Mouse (Mus musculus) myocyte (in vitro differentiated cells): Measurements from ENCODE around the gene Rnf224. TPM values are rescaled to one million over a fixed set of nuclear protein-coding genes. Genes with fewer than 3 reads are reported as not detected.

ENCODE experiments used
- H3K27me3 ChIP-seq: one replicate; pipeline ENCODE4 v1.6.1; 2011; ENCODE audit not compliant: control insufficient read depth, insufficient read depth, insufficient read length
- H3K36me3 ChIP-seq: one replicate; pipeline ENCODE4 v1.6.1; 2011; ENCODE audit not compliant: control insufficient read depth, insufficient read depth
- H3K4me2 ChIP-seq: one replicate; pipeline ENCODE4 v1.6.1; 2011; ENCODE audit warnings: low read depth, control low read depth
- H3K4me3 ChIP-seq: one replicate; pipeline ENCODE4 v1.5.1; 2011; ENCODE audit warnings: mild to moderate bottlenecking, control low read depth, moderate library complexity
- H3K79me2 ChIP-seq: one replicate; pipeline ENCODE4 v1.6.1; 2011; ENCODE audit not compliant: control insufficient read depth, insufficient read depth
- H3ac ChIP-seq: one replicate; pipeline ENCODE4 v1.6.1; 2011; ENCODE audit not compliant: control insufficient read depth, insufficient read length
- CEBPB ChIP-seq: IDR thresholded peaks from 2 replicates; pipeline ENCODE4 v1.6.1; 2011; ENCODE audit warnings: mild to moderate bottlenecking, moderate library complexity; ENCODE audit not compliant: poor library complexity, insufficient read depth, severe bottlenecking
- E2F4 ChIP-seq: IDR thresholded peaks from one replicate; pipeline ENCODE4 v1.6.1; 2011; ENCODE audit warnings: mild to moderate bottlenecking, control low read depth, moderate library complexity; ENCODE audit not compliant: insufficient read depth
- MAX ChIP-seq: IDR thresholded peaks from one replicate; pipeline ENCODE4 v1.6.1; 2011; ENCODE audit warnings: low read depth, mild to moderate bottlenecking, control low read depth
- MYOD1 ChIP-seq, 3 experiments: IDR thresholded peaks; one replicate each; pipeline ENCODE4 v1.6.1; 2011; ENCODE audit warnings: control low read depth in 2 of 3, low read depth in 2 of 3, mild to moderate bottlenecking in 2 of 3, moderate library complexity in 1 of 3; ENCODE audit not compliant: insufficient read length in 2 of 3, control insufficient read depth in 1 of 3
- MYOG ChIP-seq, 3 experiments: IDR thresholded peaks; one replicate each; pipeline ENCODE4 v1.6.1; 2011; ENCODE audit warnings: control low read depth in 2 of 3, low read depth in 2 of 3, mild to moderate bottlenecking in 2 of 3; ENCODE audit not compliant: insufficient read length in 2 of 3, control insufficient read depth in 1 of 3, insufficient read depth in 1 of 3
- POLR2A ChIP-seq: IDR thresholded peaks from one replicate; pipeline ENCODE4 v1.6.1; 2011; ENCODE audit warnings: low read depth, mild to moderate bottlenecking, control low read depth, moderate library complexity; ENCODE audit not compliant: insufficient read length
- POLR2AphosphoS2 ChIP-seq: IDR thresholded peaks from one replicate; pipeline ENCODE4 v1.6.1; 2011; ENCODE audit warnings: low read depth, control low read depth; ENCODE audit not compliant: insufficient read length
- REST ChIP-seq: IDR thresholded peaks from one replicate; pipeline ENCODE4 v1.6.1; 2011; ENCODE audit warnings: mild to moderate bottlenecking, control low read depth, moderate library complexity; ENCODE audit not compliant: insufficient read depth, insufficient read length
- SRF ChIP-seq: IDR thresholded peaks from one replicate; pipeline ENCODE4 v1.6.1; 2011; ENCODE audit warnings: low read depth; ENCODE audit not compliant: control insufficient read depth, insufficient read length
- TCF12 ChIP-seq: IDR thresholded peaks from one replicate; pipeline ENCODE4 v1.6.1; 2011; ENCODE audit warnings: mild to moderate bottlenecking, control low read depth; ENCODE audit not compliant: poor library complexity, insufficient read depth, severe bottlenecking
- TCF3 ChIP-seq: IDR thresholded peaks from one replicate; pipeline ENCODE4 v1.6.1; 2011; ENCODE audit warnings: low read depth, control low read depth; ENCODE audit not compliant: insufficient read length
- USF1 ChIP-seq: IDR thresholded peaks from one replicate; pipeline ENCODE4 v1.6.1; 2011; ENCODE audit warnings: low read depth, mild to moderate bottlenecking, control low read depth, moderate library complexity
- polyA plus RNA-seq: library from polyadenylated mRNA; unstranded; fragments of >200 nt; fragmentation: generic; extraction: Trizol; gene quantifications from one replicate; pipeline ENCODE4 v1.2.1, GENCODE M21; 2012; ENCODE audit warnings: missing spikeins

Rnf224 gene
- polyA plus RNA-seq, 1 experiment: not detected

DNA sequence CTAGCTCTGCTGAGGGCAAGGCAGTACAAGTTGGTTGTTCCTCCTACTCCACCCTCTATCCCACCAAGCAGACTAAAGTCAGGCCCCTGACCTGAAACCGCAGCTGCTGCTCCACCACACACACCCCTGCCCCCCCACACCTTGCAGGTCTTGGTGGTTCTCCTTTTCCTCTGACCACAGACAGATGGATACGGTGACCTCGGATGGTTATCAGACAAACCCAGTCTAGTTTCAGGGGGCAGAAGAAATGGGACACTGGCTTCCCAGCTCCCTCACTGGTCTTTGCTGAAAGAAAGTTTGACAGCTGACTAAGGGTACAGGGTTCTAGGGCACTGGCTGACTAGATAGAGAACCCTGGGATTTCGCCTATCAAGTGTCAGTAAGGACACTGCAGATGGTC, 3.2 kb downstream of the Rnf224 start:
- Histone ChIP-seq H3K79me2 (no peaks in the 10 kb centered on the region), H3K4me2 (no peak overlapping the region), H3K4me3 (no peak overlapping the region), H3K36me3 (no peaks in the 10 kb centered on the region), H3ac (no peak overlapping the region), H3K27me3 (peaks cover 69% of the 10 kb centered on the region)
- TF ChIP-seq MYOD1 (IDR thresholded peaks at IDR 0.05; ENCODE audit: control insufficient read depth in 1 of 3, insufficient read length in 2 of 3, low read depth in 2 of 3) (no peak), MAX (no peak), E2F4 (no peak), CEBPB (no peak), TCF3 (no peak), POLR2A (no peak), POLR2AphosphoS2 (no peak), SRF (no peak), REST (no peak), TCF12 (no peak), USF1 (no peak), MYOG (IDR thresholded peaks at IDR 0.05; ENCODE audit: control insufficient read depth in 1 of 3, insufficient read depth in 1 of 3, insufficient read length in 2 of 3, low read depth in 2 of 3) (no peak)

DNA sequence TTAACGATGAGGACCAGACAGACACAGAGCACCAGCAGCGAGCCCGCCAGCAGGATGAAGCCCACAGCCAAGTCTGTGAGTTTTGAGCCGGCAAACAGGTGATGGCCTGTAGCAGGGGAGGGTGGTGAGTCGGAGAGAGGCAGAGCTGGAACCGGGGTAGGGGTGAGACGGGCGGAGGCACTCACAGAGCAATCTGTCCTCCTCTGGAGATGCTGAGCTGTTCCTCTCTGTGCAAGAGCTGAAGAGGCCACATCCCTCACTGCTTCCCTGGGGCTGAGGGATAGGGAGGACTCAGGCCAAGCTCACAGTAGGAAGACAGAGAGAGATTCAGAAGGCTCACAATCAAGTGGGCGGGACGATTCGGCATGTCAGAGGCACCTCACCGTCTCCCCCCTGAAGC, 5.5 kb downstream of the Rnf224 start:
- TF ChIP-seq MYOD1 (IDR thresholded peaks at IDR 0.05; ENCODE audit: control insufficient read depth in 1 of 3, insufficient read length in 2 of 3, low read depth in 2 of 3): no peak
- no peak for TF ChIP-seq TCF3
- TF ChIP-seq SRF: no peak
- no peak for TF ChIP-seq POLR2A
- TF ChIP-seq POLR2AphosphoS2: no peak
- TF ChIP-seq MAX: no peak
- TF ChIP-seq TCF12: no peak
- TF ChIP-seq MYOG (IDR thresholded peaks at IDR 0.05; ENCODE audit: control insufficient read depth in 1 of 3, insufficient read depth in 1 of 3, insufficient read length in 2 of 3, low read depth in 2 of 3): no peak
- TF ChIP-seq E2F4: no peak
- TF ChIP-seq USF1: no peak
- TF ChIP-seq REST: no peak
- TF ChIP-seq CEBPB: no peak
- peaks cover 61% of the 10 kb centered on the region for H3K27me3 ChIP-seq
- no peak overlapping the region for H3ac ChIP-seq
- H3K4me2 ChIP-seq: no peak overlapping the region
- H3K4me3 ChIP-seq: no peak overlapping the region
- no peaks in the 10 kb centered on the region for H3K79me2 ChIP-seq
- H3K36me3 ChIP-seq: no peaks in the 10 kb centered on the region

GRCm38 (mm10) chr2:25230581-25230980, 6.0 kb downstream of the Rnf224 start:
- Histone ChIP-seq H3K27me3 (peaks cover 57% of the 10 kb centered on the region), H3K36me3 (no peaks in the 10 kb centered on the region), H3K4me2 (no peak overlapping the region), H3ac (no peak overlapping the region), H3K79me2 (no peaks in the 10 kb centered on the region), H3K4me3 (no peak overlapping the region)
- TF ChIP-seq REST (no peak), USF1 (no peak), CEBPB (no peak), SRF (no peak), TCF3 (no peak), POLR2AphosphoS2 (no peak), MYOG (IDR thresholded peaks at IDR 0.05; ENCODE audit: control insufficient read depth in 1 of 3, insufficient read depth in 1 of 3, insufficient read length in 2 of 3, low read depth in 2 of 3) (no peak), E2F4 (no peak), MAX (no peak), POLR2A (no peak), MYOD1 (IDR thresholded peaks at IDR 0.05; ENCODE audit: control insufficient read depth in 1 of 3, insufficient read length in 2 of 3, low read depth in 2 of 3) (no peak), TCF12 (no peak)

DNA sequence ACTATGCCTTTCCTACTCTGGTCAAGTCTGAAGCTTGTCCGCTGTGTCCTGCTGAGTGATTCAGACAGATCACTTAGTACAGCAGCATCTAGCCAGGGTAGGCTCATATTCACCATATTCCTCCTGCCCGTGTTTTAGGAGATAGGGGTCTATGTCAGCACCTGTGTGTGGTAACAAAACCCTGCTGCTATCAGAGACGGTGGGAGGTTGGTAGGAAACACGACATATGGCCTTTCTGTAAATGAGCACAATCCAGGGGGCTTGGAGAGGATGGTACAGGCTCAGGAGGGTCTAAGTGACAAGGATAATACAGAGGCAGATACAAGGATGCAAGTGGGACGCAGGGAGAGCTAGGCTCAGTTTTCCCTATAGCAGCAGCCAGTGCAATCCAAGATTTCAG, 7.0 kb downstream of the Rnf224 start:
- no peak overlapping the region for H3ac ChIP-seq
- peaks cover 48% of the 10 kb centered on the region for H3K27me3 ChIP-seq
- no peak overlapping the region for H3K4me3 ChIP-seq
- H3K36me3 ChIP-seq: no peaks in the 10 kb centered on the region
- H3K79me2 ChIP-seq: no peaks in the 10 kb centered on the region
- no peak overlapping the region for H3K4me2 ChIP-seq
- no peak for TF ChIP-seq SRF
- TF ChIP-seq POLR2A: no peak
- no peak for TF ChIP-seq E2F4
- no peak for TF ChIP-seq POLR2AphosphoS2
- TF ChIP-seq USF1: no peak
- no peak for TF ChIP-seq MYOG (IDR thresholded peaks at IDR 0.05; ENCODE audit: control insufficient read depth in 1 of 3, insufficient read depth in 1 of 3, insufficient read length in 2 of 3, low read depth in 2 of 3)
- no peak for TF ChIP-seq REST
- no peak for TF ChIP-seq MYOD1 (IDR thresholded peaks at IDR 0.05; ENCODE audit: control insufficient read depth in 1 of 3, insufficient read length in 2 of 3, low read depth in 2 of 3)
- no peak for TF ChIP-seq TCF3
- TF ChIP-seq TCF12: no peak
- no peak for TF ChIP-seq MAX
- TF ChIP-seq CEBPB: no peak

DNA sequence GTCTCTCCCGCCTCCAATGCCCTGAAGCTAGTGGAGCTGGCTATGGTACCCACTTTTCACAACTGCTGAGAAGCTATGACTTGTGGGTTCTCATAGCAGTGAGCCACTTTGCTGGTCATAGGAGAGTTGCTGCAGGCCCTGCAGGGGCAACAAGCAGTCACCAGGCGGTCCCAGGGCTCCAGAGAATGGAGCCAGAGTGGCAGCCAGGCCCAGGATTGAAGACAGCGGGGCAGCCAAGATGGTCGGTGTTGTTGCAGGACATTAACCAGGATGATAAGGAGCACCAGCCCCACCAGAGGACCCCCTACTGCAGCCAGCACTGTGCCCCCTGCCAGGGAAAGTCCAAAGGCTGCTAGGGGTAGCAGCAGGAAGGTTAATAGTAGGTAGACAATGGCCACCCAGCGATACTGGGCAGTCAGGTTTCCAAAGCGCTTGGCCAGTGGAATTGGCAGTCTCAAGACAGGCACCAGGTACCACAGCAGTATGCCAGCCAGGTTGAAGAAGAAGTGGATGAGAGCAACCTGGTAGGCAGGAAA, 7.5 kb downstream of the Rnf224 start:
- H3ac ChIP-seq: no peak overlapping the region
- H3K4me3 ChIP-seq: peak overlapping the region; percentile 6
- TF ChIP-seq REST: no peak
- TF ChIP-seq TCF3: no peak
- TF ChIP-seq POLR2A: no peak
- no peak for TF ChIP-seq MYOG (IDR thresholded peaks at IDR 0.05; ENCODE audit: control insufficient read depth in 1 of 3, insufficient read depth in 1 of 3, insufficient read length in 2 of 3, low read depth in 2 of 3)
- no peak for TF ChIP-seq MAX
- TF ChIP-seq POLR2AphosphoS2: no peak
- H3K4me2 ChIP-seq: peak overlapping the region; percentile 75
- no peaks in the 10 kb centered on the region for H3K79me2 ChIP-seq
- H3K27me3 ChIP-seq: peaks cover 43% of the 10 kb centered on the region
- H3K36me3 ChIP-seq: no peaks in the 10 kb centered on the region
